Mouse (Mus musculus): ENCODE measurements around the gene Nt5dc2. TPM values are rescaled to one million over a fixed set of nuclear protein-coding genes. Genes with fewer than 3 reads are reported as not detected.

The Nt5dc2 gene
- polyA plus RNA-seq, 1 experiment from 2014 or later: 462 TPM

DNA sequence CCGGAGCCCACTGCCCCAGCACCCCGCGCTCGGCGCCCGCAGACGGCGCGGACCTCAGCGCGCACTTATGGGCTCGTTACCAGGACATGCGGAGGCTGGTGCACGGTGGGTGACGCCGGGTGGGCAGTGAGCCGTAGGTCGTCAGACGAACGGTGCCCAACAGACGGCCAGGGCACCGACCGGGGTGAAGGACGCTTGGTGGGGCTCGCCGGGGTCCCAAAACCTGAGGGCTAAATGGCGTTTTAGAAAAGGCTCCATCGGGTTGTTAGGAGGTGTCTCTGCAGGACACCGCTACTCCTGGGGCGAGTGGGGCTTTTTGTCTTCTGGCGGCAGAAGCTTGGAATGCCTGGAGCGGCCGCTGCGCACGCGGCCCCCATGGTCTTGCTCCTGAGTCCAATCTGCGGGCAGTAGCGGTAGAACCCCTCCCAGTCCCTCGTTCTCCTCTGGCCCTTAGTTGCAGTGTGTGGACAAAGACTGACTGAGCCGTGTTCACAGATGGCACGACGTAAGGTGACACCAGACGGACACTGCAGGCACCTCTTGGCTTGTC, 494 bp downstream of the Nt5dc2 start:
- DNase-seq (ENCODE audit: low spot score) (peak; percentile 47), ATAC-seq (replicated peaks; ENCODE audit: insufficient number of reproducible peaks, low FRiP score, low TSS enrichment, low read depth) (no peak)
- peaks cover 9% of the 10 kb centered on the region for H3K36me3 ChIP-seq (replicated peaks; ENCODE audit: control insufficient read depth, insufficient read depth, low read depth, low read length)
- peak overlapping the region; percentile 99 for H3K4me3 ChIP-seq (ENCODE audit: low read depth, low read length)
- no peaks in the 10 kb centered on the region; the same call in 1 of the 2 replicates for H3K4me1 ChIP-seq (ENCODE audit: control insufficient read depth, insufficient read depth, low read length)
- peak overlapping the region; percentile 71 for H3K27ac ChIP-seq (replicated peaks; ENCODE audit: low read depth, low read length)
- peak overlapping the region; percentile 73 for H3K4me2 ChIP-seq (ENCODE audit: low read depth, low read length)
- WGBS: under 1% methylated on average over 43 of the region's 43 CpGs
- no peaks in the 10 kb centered on the region for H3K27me3 ChIP-seq (ENCODE audit: control insufficient read depth, insufficient read depth, low read length)
- peak overlapping the region; percentile 95 for H3K9ac ChIP-seq (replicated peaks; ENCODE audit: low read length)
- H3K9me3 ChIP-seq (replicated peaks; ENCODE audit: control insufficient read depth, low read length): no peaks in the 10 kb centered on the region

DNA sequence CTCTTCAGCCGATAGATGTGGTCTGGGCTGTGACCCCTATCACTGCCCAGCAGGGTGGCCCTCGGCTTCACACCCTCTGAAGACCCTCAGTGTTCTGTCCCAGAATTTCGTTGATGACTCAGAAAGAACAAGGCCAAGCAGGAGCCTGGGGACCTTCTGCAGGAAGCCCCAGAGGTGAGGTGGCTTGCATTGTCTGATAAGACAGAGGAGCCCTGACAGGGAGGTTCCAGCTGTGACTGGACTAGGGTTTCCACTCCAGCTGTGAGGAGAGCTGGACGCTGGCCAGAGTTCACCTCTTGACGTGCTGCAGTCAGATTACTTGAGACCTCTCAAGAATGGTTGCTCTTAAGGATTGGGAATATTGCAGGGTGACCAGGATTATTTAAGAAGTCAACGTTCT, 1.2 kb downstream of the Nt5dc2 start:
- peak overlapping the region; percentile 73 for H3K4me2 ChIP-seq (ENCODE audit: low read depth, low read length)
- no peaks in the 10 kb centered on the region; the same call in 1 of the 2 replicates for H3K4me1 ChIP-seq (ENCODE audit: control insufficient read depth, insufficient read depth, low read length)
- no peak overlapping the region for H3K27ac ChIP-seq (replicated peaks; ENCODE audit: low read depth, low read length)
- peak overlapping the region; percentile 99 for H3K4me3 ChIP-seq (ENCODE audit: low read depth, low read length)
- no peaks in the 10 kb centered on the region for H3K27me3 ChIP-seq (ENCODE audit: control insufficient read depth, insufficient read depth, low read length)
- H3K9me3 ChIP-seq (replicated peaks; ENCODE audit: control insufficient read depth, low read length): no peaks in the 10 kb centered on the region
- WGBS: 15% methylated on average over 6 of the region's 6 CpGs
- ATAC-seq (replicated peaks; ENCODE audit: insufficient number of reproducible peaks, low FRiP score, low TSS enrichment, low read depth) (no peak), DNase-seq (ENCODE audit: low spot score) (peak; percentile 26)
- H3K9ac ChIP-seq (replicated peaks; ENCODE audit: low read length): peak overlapping the region; percentile 95
- H3K36me3 ChIP-seq (replicated peaks; ENCODE audit: control insufficient read depth, insufficient read depth, low read depth, low read length): peaks cover 14% of the 10 kb centered on the region

GRCm38 (mm10) chr14:31132491-31132975, 1.7 kb downstream of the Nt5dc2 start:
- DNase-seq (ENCODE audit: low spot score) (no peak), ATAC-seq (replicated peaks; ENCODE audit: insufficient number of reproducible peaks, low FRiP score, low TSS enrichment, low read depth) (no peak)
- peaks cover 15% of the 10 kb centered on the region for H3K36me3 ChIP-seq (replicated peaks; ENCODE audit: control insufficient read depth, insufficient read depth, low read depth, low read length)
- H3K27ac ChIP-seq (replicated peaks; ENCODE audit: low read depth, low read length): no peak overlapping the region
- H3K4me3 ChIP-seq (ENCODE audit: low read depth, low read length): peak overlapping the region; percentile 99
- H3K9me3 ChIP-seq (replicated peaks; ENCODE audit: control insufficient read depth, low read length): no peaks in the 10 kb centered on the region
- no peaks in the 10 kb centered on the region; the same call in 1 of the 2 replicates for H3K4me1 ChIP-seq (ENCODE audit: control insufficient read depth, insufficient read depth, low read length)
- peak overlapping the region; percentile 73 for H3K4me2 ChIP-seq (ENCODE audit: low read depth, low read length)
- no peaks in the 10 kb centered on the region for H3K27me3 ChIP-seq (ENCODE audit: control insufficient read depth, insufficient read depth, low read length)
- WGBS: 83% methylated on average over 7 of the region's 7 CpGs
- peak overlapping the region; percentile 95 for H3K9ac ChIP-seq (replicated peaks; ENCODE audit: low read length)

- 79% methylated on average over 11 of the region's 11 CpGs for WGBS
- ATAC-seq (replicated peaks; ENCODE audit: insufficient number of reproducible peaks, low FRiP score, low TSS enrichment, low read depth): no peak
- no peaks in the 10 kb centered on the region; the same call in 1 of the 2 replicates for H3K4me1 ChIP-seq (ENCODE audit: control insufficient read depth, insufficient read depth, low read length)
- H3K4me2 ChIP-seq (ENCODE audit: low read depth, low read length): peak overlapping the region; percentile 73
- H3K9ac ChIP-seq (replicated peaks; ENCODE audit: low read length): no peak overlapping the region
- H3K27ac ChIP-seq (replicated peaks; ENCODE audit: low read depth, low read length): no peak overlapping the region
- H3K9me3 ChIP-seq (replicated peaks; ENCODE audit: control insufficient read depth, low read length): no peaks in the 10 kb centered on the region
- peak; percentile 27 for DNase-seq (ENCODE audit: low spot score)
- peaks cover 21% of the 10 kb centered on the region for H3K36me3 ChIP-seq (replicated peaks; ENCODE audit: control insufficient read depth, insufficient read depth, low read depth, low read length)
- no peaks in the 10 kb centered on the region for H3K27me3 ChIP-seq (ENCODE audit: control insufficient read depth, insufficient read depth, low read length)
- H3K4me3 ChIP-seq (ENCODE audit: low read depth, low read length): no peak overlapping the region; the same call in 1 of the 2 replicates
Measured at GRCm38 (mm10) chr14:31133023-31133665, 2.3 kb downstream of the Nt5dc2 start.

DNA sequence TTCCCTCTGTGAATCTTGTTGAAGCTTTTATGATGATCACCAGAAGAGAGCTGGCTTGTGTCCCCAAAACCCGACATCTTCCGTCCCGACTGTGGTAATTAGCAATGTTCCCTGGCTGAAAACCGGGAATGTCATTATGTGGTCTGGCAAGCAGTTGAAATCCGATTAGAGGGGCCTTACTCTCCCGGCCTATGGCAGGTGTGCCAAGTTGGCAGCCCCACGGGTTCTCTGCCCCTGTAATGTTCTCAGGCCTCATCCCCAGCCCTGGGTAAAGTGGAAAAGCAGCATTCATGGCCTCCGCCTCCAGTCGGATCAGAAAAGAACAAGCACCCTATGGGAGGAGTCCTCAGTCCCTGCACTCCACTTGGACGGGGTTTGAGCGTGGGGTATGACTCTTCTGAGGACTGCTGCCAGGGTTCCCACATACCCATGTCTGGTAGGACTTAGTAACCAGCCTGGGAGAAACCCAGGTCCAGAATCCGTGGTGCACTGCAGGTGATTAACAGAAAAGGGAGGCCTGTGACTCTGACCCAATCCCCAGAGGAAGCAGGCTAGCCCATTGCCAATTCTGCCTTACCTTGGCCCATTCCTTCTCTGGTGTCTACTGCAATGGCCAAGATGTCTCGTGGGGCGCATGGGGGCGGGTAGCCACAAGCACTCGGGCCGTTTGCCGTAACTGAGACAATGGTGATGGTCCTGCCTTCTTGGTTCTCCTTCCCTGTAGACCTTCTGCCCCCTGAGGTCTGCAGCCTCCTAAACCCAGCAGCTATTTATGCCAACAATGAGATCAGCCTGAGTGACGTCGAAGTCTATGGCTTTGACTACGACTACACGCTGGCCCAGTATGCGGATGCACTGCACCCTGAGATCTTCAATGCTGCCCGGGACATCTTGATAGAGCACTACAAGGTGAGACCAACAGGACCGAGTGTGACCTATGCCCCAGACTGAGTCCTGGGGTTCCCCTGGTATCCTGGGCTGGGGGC, 3.5 kb downstream of the Nt5dc2 start:
- no peaks in the 10 kb centered on the region for H3K27me3 ChIP-seq (ENCODE audit: control insufficient read depth, insufficient read depth, low read length)
- H3K4me1 ChIP-seq (ENCODE audit: control insufficient read depth, insufficient read depth, low read length): no peaks in the 10 kb centered on the region; the same call in 1 of the 2 replicates
- ATAC-seq (replicated peaks; ENCODE audit: insufficient number of reproducible peaks, low FRiP score, low TSS enrichment, low read depth) (no peak), DNase-seq (ENCODE audit: low spot score) (no peak)
- peaks cover 29% of the 10 kb centered on the region for H3K36me3 ChIP-seq (replicated peaks; ENCODE audit: control insufficient read depth, insufficient read depth, low read depth, low read length)
- no peak overlapping the region for H3K27ac ChIP-seq (replicated peaks; ENCODE audit: low read depth, low read length)
- WGBS: 87% methylated on average over 25 of the region's 25 CpGs
- H3K4me3 ChIP-seq (ENCODE audit: low read depth, low read length): no peak overlapping the region
- H3K4me2 ChIP-seq (ENCODE audit: low read depth, low read length): no peak overlapping the region
- H3K9ac ChIP-seq (replicated peaks; ENCODE audit: low read length): no peak overlapping the region
- no peaks in the 10 kb centered on the region for H3K9me3 ChIP-seq (replicated peaks; ENCODE audit: control insufficient read depth, low read length)

DNA sequence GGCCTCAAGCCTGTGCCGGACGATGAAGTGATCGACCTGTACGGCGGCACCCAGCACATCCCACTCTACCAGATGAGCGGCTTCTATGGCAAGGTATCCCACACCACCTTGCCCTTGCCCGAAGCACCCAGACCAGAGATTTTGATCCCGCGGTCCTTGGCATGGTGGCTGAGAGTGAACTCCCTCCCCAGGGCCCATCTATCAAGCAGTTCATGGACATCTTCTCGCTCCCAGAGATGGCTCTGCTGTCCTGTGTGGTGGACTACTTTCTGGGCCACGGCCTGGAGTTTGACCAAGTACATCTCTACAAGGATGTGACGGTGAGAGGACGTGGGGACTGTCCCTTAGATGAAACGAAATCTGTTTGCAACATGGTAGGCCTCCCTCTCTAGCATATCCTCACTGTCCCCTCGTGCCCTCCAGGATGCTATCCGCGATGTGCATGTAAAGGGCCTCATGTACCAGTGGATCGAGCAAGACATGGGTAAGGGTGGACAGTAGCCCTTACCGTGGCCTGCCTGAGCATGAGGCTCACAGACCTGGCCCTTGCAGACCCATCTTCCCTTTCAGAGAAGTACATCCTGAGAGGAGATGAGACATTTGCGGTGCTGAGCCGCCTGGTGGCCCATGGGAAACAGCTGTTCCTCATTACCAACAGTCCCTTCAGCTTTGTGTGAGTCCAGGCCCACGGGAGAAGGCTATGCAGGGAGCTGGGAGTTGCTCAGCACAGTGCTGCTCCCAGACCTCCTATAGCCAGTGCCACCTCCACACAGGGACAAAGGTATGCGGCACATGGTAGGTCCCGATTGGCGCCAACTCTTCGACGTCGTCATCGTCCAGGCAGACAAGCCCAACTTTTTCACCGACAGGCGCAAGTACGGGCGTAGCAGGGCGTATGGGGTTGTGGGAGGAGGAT, 4.9 kb downstream of the Nt5dc2 start:
- Histone ChIP-seq H3K27ac (replicated peaks; ENCODE audit: low read depth, low read length) (no peak overlapping the region), H3K4me1 (ENCODE audit: control insufficient read depth, insufficient read depth, low read length) (no peaks in the 10 kb centered on the region; the same call in 1 of the 2 replicates), H3K9ac (replicated peaks; ENCODE audit: low read length) (no peak overlapping the region), H3K36me3 (replicated peaks; ENCODE audit: control insufficient read depth, insufficient read depth, low read depth, low read length) (peaks cover 40% of the 10 kb centered on the region), H3K4me2 (ENCODE audit: low read depth, low read length) (no peak overlapping the region), H3K9me3 (replicated peaks; ENCODE audit: control insufficient read depth, low read length) (no peaks in the 10 kb centered on the region), H3K4me3 (ENCODE audit: low read depth, low read length) (no peak overlapping the region), H3K27me3 (ENCODE audit: control insufficient read depth, insufficient read depth, low read length) (no peaks in the 10 kb centered on the region)
- 90% methylated on average over 34 of the region's 34 CpGs for WGBS
- no peak for ATAC-seq (replicated peaks; ENCODE audit: insufficient number of reproducible peaks, low FRiP score, low TSS enrichment, low read depth)
- no peak for DNase-seq (ENCODE audit: low spot score)

Data from embryonic facial prominence, embryonic 11.5 days (tissue).